Mouse (Mus musculus) ES-CJ7 (cell line): ENCODE measurements at regions not wholly inside any gene's neighbourhood (a gene's known extent, or its start where the extent isn't known, plus 50 kb on each side); places are given as distances from the start of the nearest gene placed in this dataset.
A peak's percentile ranks its signal among the peaks of the same experiment; 100 is the strongest.

Experiments used
- DNase-seq: peaks from one replicate; pipeline ENCODE4 v3.0.0; 2011; ENCODE audit warnings: low read depth, low spot score

- no peak for DNase-seq
Observed at GRCm38 (mm10) chr2:74099671-74100372, 188.7 kb upstream of the Atp5g3 start.

DNA sequence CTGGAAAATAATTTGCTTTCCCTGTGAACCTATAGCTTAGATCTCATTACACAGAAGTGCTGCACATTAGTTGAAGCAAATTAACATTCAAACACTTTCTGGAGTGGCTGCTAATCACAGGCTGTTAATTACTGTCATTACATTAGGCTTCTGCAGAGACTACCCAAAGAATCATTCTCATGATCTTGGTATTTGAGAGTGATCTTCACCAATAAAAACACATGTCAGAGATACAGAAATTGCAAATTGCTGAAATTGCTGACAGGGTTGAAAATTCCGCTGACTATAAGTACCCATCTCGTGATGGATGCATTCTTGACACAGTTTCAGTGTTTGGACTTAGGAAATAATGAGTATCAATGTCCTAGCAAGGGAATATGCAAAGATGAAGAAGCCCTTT lies 185.7 kb upstream of the Atp5g3 start:
- DNase-seq = no peak

DNA sequence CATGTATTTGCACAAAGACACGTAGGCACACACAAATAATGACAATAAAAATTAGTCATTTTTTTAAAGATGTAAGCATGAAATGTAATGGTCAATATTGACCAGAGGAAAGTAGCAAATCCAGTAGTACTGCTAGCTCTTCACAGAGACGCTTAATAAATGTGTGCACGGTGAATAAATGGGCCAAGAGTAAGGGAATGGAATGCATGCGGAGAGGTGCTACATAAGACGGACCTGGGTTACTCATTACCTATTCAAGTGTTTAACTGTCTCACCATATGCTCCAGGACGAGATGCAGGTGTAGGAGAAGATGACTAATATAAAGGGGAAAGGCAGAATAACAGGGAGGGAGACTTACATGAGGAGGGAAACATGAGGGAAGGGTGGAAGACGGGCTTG lies 182.4 kb upstream of the Atp5g3 start:
- no peak for DNase-seq

GRCm38 (mm10) chr2:74087375-74087774 lies 176.2 kb upstream of the Atp5g3 start:
- DNase-seq = no peak

- DNase-seq = no peak
Observed at GRCm38 (mm10) chr2:74084971-74085370, 173.8 kb upstream of the Atp5g3 start.

GRCm38 (mm10) chr2:74076774-74077173 lies 165.6 kb upstream of the Atp5g3 start:
- DNase-seq = no peak

- DNase-seq = no peak
Observed at GRCm38 (mm10) chr2:74075566-74075965, 164.4 kb upstream of the Atp5g3 start.

DNA sequence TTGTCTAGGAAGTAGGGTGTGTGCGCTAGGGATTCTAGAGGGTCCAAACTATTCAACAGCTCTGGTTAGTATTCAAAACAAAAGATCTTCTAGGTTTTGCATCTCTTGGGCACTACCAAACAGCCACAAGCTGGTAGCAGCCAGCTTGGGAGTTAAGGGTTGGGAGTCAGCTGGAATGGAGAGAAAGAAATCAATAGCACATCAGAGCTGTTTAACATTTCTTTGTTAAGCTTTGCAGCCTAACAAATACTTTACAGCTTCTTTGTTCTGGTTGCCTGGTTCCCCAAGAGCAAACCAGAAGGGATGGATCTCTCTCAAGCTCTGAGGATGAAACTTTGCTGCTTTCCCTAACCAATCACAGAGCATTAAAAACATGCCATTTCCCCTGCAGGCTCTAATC lies 162.3 kb upstream of the Atp5g3 start:
- DNase-seq = peak; percentile 83

GRCm38 (mm10) chr2:74066652-74067051 lies 155.5 kb upstream of the Atp5g3 start:
- DNase-seq = peak; percentile 63

DNA sequence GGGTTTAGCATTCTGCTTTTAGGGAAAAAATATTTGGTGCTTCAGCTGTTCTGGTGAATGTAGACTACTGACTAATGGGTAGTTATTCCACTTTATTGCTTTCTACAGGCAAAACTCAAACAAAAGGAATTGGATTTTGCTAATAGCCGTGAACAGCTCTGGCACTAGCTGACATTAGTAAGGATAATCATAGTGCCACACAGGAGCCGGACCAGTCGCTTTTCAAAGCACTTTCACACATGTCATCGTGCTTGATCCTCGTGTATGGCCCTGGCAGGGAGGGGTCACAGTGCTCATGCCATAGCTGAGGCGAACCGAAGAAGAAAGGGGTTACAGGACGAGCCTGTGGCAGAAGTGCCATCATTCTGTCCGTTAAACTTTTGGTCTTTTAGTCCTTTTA lies 153.2 kb upstream of the Atp5g3 start:
- no peak for DNase-seq

DNA sequence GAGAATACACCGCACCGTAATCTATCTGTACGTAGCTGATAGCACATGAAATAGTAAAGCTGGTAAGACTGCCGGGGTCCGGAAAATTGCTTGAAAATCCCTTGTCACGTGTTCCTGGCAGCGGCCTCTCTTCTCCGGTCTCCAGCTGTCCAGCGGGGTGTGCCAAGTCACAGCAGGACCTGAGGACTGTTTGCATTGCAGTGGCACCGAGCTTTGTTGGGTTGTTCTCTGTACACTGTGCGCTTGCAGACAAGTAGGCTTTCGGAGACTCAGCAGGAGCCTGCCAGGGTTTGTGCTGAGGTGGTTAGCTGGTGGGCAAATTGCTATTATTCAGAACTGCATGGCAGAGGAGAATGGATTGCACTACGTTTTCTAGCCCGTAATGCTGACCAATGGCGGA lies 152.7 kb upstream of the Atp5g3 start:
- DNase-seq = no peak

DNA sequence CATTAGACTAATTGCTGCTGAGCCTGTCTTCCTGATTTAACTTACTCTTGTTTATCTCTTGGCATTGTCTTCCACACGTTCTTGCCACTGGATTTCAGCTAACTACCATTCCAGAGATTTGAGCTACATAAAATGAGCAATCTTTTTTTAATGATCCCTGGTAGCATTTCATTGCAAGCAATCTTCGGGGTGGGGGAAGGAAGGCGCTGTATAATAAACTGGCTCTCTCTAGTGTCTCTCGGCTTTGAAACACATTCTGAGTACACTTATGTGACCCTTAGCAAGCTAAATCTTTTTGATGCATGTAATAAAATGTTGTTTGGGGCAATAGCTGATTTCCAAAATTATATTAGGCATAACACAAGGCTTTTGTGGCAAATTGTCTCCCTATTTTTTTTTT lies 152.2 kb upstream of the Atp5g3 start:
- no peak for DNase-seq

GRCm38 (mm10) chr2:74042430-74042829 lies 131.3 kb upstream of the Atp5g3 start:
- DNase-seq = no peak

GRCm38 (mm10) chr2:74039580-74039979 lies 128.5 kb upstream of the Atp5g3 start:
- DNase-seq = no peak

DNA sequence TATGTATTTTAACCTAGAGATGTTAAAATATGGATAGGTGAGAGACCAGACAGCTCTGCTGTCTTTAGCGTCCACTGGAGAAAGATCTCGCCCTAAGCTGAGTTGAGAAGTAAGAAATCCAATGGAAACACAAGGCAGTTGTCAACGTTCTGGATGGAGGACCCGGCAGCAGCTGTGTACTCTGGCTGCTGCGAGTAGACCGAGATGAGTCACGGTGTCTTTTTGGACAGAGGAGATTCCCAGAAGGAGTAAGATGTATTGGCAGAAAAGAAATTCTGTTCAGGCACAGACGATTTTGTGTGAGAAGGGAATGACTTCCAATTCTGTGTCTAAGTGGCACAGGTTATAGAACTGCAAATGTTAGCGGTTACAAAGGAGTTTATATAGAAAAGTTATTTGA lies 124.9 kb upstream of the Atp5g3 start:
- no peak for DNase-seq

- DNase-seq = no peak
Observed at GRCm38 (mm10) chr2:74032177-74033021, 121.3 kb upstream of the Atp5g3 start.

- no peak for DNase-seq
Observed at GRCm38 (mm10) chr2:74029938-74030337, 118.8 kb upstream of the Atp5g3 start.

DNA sequence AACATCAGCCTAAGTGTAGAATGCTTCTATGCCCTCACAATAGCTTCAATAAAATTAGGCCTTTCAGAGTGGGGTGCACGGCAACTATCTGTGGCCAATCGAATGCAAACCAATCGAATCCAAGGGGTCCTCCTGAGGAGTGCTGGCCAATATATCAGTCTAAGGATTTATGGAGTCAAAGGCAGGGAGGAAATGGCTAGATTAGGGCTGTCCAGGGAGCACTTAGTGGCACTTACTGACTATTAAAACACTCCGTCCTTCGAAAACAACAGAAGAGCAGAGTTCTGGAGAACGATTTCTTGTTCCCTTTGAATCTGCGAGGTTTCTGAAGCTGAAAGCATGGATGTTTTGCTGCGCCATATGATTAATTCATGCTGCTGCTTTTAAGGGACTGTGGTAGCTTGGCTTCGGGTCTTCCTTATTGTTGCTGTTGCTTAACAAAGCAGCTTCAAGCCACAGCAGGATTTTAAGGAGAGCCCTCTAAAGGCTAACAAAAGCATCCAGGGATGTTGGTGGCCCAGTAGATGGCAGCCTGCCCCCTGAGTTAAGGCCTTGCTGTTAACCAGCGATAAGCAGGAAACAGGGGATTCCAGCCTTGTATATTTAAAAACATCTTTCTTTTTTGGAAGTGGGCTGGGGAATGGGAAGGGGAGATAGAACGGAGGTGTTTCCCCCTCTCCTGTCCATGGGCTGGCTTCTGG lies 116.4 kb upstream of the Atp5g3 start:
- DNase-seq = peak; percentile 11

- no peak for DNase-seq
Observed at GRCm38 (mm10) chr2:74015146-74015545, 104.0 kb upstream of the Atp5g3 start.

DNA sequence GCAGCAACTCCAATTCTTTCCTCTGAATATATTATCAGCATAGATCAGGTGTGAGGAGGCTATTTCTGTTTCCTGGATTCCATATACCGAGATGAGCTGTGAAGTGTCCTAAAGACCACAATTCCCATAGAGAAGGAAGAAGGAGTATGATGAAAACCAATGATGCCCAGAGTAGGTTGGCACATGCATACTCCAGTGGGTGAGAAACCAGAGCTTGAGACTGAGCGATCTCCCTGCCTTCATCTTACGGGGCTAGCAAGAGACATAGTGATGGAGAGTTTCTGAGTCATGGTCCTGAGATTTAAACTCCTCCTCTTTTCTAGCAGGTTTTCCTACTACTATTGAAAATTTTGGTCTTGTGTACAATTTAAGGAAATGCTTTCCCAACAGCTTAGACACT lies 103.1 kb upstream of the Atp5g3 start:
- DNase-seq = no peak

GRCm38 (mm10) chr2:73998531-73998930 lies 87.4 kb upstream of the Atp5g3 start:
- DNase-seq = no peak

DNA sequence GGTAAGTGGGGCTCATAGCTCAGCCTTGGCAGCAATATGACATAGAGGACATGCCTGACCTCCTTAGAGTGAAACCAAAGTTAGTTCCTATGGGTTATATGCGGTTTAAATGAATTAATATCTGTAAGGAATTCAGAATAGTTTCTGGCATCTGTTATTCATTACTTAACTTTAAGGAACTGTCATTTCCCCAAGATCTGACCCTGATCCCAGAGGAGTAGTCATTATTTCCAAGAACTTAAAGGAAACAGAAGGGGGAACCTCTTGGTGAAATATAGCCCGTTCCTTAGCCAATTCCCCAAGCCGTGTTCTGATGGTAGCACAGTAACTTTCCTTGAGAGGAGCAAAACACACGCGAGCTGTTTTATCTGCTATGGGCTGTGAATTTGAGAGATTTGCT lies 85.9 kb upstream of the Atp5g3 start:
- DNase-seq = no peak

- no peak for DNase-seq
Observed at GRCm38 (mm10) chr2:73991818-73992217, 80.7 kb upstream of the Atp5g3 start.
